ENCODE assay signal across 17 mouse cellular contexts in the genomic region with DNA sequence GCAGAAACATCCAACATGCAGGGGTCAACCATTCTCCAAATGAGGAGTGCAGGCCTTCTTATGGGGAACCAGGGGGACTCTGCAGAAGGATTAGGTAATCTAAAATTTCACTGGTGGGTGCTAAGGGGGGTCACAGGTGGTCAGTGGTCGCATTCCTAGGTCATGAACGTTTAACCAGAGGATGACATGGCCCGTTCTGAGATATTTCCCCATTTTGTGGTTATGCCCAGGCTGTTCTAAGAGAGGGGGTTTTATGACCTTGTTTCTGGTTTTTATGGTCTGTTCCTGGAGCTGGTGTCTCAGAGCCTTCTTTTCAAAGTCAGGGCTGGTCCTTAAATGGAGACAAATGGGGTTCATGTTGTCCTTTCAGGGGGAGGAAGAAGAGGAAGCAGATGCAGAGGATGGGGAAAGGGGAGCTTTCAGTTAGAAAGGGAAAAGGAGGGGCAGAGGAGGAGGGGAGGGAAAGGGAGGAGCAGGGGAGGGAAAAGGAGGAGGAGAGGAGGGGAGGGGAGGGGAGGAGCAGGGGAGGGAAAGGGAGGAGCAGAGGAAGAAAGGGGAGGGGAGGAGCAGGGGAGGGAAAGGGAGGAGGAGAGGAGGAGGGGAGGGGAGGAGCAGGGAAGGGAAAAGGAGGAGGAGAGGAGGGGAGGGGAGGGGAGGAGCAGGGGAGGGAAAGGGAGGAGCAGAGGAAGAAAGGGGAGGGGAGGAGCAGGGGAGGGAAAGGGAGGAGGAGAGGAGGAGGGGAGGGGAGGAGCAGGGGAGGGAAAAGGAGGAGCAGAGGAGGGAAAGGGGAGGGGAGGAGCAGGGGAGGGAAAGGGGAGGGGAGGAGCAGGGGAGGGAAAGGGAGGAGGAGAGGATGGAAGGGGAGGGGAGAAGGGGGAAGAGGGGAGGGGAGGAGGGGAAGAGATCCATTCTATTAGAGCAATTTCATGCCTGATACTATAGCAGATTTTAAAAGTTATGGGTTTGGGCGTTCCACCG.
DNase-seq lines count a peak whose midpoint lies in the region; ATAC-seq and TF ChIP-seq lines count a peak whose summit lies in the region.
"Had no signal": no experiment of that assay in that cellular context is flagged by ENCODE, and none has a peak within 500 bp of the region (broad histone marks: within the 10 kb centered on the region; RNA-seq: fewer than 3 reads in every experiment).

No protein-coding gene starts in this region.

- no peak for TF ChIP-seq CTCF in hindbrain, postnatal 0 days (IDR thresholded peaks at IDR 0.05; ENCODE audit: low read depth)
- TF ChIP-seq CTCF in MEL (IDR thresholded peaks at IDR 0.05 in 2 of 3, conservative IDR thresholded peaks at IDR 0.05 in 1 of 3; ENCODE audit: control insufficient read depth in 1 of 3, insufficient read depth in 1 of 3, low read depth in 2 of 3, low read length in 3 of 3, poor library complexity in 1 of 3, severe bottlenecking in 1 of 3): no peak

- H3K4me1 ChIP-seq in hindbrain, embryonic 13.5 days (replicated peaks): peaks cover 9% of the 10 kb centered on the region
- H3K4me1 ChIP-seq in hindbrain, postnatal 0 days (ENCODE audit: insufficient read depth, low read length): no peaks in the 10 kb centered on the region
- H3K4me1 ChIP-seq in MEL (ENCODE audit: control insufficient read depth in 1 of 2, insufficient read depth in 2 of 2, low read length in 2 of 2): 0 out of 4 replicates have a peak, but pooled peaks cover 0 to 14% of the 10 kb centered on the region in 2 experiments
- H3K4me1 ChIP-seq: kidney, embryonic 15.5 days had no signal

- no peak for ATAC-seq in hindbrain, embryonic 13.5 days (ENCODE audit: low FRiP score)
- no peak for ATAC-seq in hindbrain, postnatal 0 days
- ATAC-seq in granulocyte monocyte progenitor cell, adult 5-6 weeks (replicated peaks; ENCODE audit: poor library complexity, severe bottlenecking): peak; percentile 61

- no peaks in the 10 kb centered on the region for H3K27me3 ChIP-seq in hindbrain, embryonic 13.5 days
- no peaks in the 10 kb centered on the region for H3K27me3 ChIP-seq in hindbrain, postnatal 0 days (ENCODE audit: insufficient read depth, low read length)
- H3K27me3 ChIP-seq in MEL (ENCODE audit: control insufficient read depth in 1 of 2, insufficient read depth in 2 of 2, low read length in 2 of 2): no peaks in the 10 kb centered on the region
- H3K27me3 ChIP-seq: kidney, embryonic 15.5 days; megakaryocyte, embryonic 14.5 days had no signal

- peaks cover 7% of the 10 kb centered on the region for H3K36me3 ChIP-seq in hindbrain, embryonic 13.5 days
- no peaks in the 10 kb centered on the region for H3K36me3 ChIP-seq in hindbrain, postnatal 0 days (ENCODE audit: insufficient read depth, low read length)
- H3K36me3 ChIP-seq in MEL (ENCODE audit: control insufficient read depth in 1 of 2, insufficient read depth in 2 of 2, low read length in 2 of 2): no peaks in the 10 kb centered on the region

- DNase-seq in hindbrain, postnatal 0 days (ENCODE audit: low spot score): no peak
- peak; percentile 99 for DNase-seq in 416B (ENCODE audit: low read depth)
- peak; percentile 81 for DNase-seq in MEL (ENCODE audit: low read depth, low spot score)
- no peak for DNase-seq in testis, postnatal 14 days (ENCODE audit: low spot score)
- no peak for DNase-seq in heart, postnatal 10 days
- no peak for DNase-seq in thymus, postnatal 4 days
- DNase-seq: adrenal gland, adult 8-10 months; cerebellum, postnatal 36 days; layer of hippocampus, adult 9-11 months; left cerebral cortex, postnatal 4 days; lung, adult 18-20 months; thymus, adult 18-20 months had no signal

- TF ChIP-seq RAD21 in MEL (IDR thresholded peaks at IDR 0.05; ENCODE audit: low read depth, low read length): no peak

- WGBS in hindbrain, embryonic 13.5 days: 79% methylated on average over 5 of the region's 5 CpGs
- 72% methylated on average over 5 of the region's 5 CpGs for WGBS in hindbrain, postnatal 0 days

- no peak overlapping the region for H3K4me2 ChIP-seq in hindbrain, embryonic 13.5 days
- H3K4me2 ChIP-seq in hindbrain, postnatal 0 days (ENCODE audit: low read depth, low read length): no peak overlapping the region
- H3K4me2 ChIP-seq: kidney, embryonic 15.5 days had no signal

- H3K79me2 ChIP-seq in MEL (ENCODE audit: control insufficient read depth, insufficient read depth, low read length, poor library complexity): no peaks in the 10 kb centered on the region

- no peaks in the 10 kb centered on the region for H3K9me3 ChIP-seq in hindbrain, embryonic 13.5 days
- no peaks in the 10 kb centered on the region for H3K9me3 ChIP-seq in hindbrain, postnatal 0 days (ENCODE audit: low read length)
- H3K9me3 ChIP-seq in MEL (replicated peaks; ENCODE audit: insufficient read depth, low read length): no peaks in the 10 kb centered on the region
- H3K9me3 ChIP-seq: kidney, embryonic 15.5 days; megakaryocyte, embryonic 14.5 days had no signal

- intact Hi-C loops in heart, postnatal 10 days (cut with DNase I): no loop called here

- peak overlapping the region; percentile 52 for H3K27ac ChIP-seq in hindbrain, embryonic 13.5 days
- no peak overlapping the region for H3K27ac ChIP-seq in hindbrain, postnatal 0 days
- H3K27ac ChIP-seq in MEL (ENCODE audit: control insufficient read depth, low read depth, low read length): peak overlapping the region; percentile 43; the same call in 1 of the 2 replicates
- H3K27ac ChIP-seq: kidney, embryonic 15.5 days had no signal

- TF ChIP-seq EP300 in MEL (IDR thresholded peaks at IDR 0.05; ENCODE audit: low read depth in 1 of 2, low read length in 2 of 2): no peak

- H3K4me3 ChIP-seq in hindbrain, embryonic 13.5 days: no peak overlapping the region
- no peak overlapping the region for H3K4me3 ChIP-seq in hindbrain, postnatal 0 days (ENCODE audit: low read length)
- peak overlapping the region in 1 of 2 experiments; percentile 50; a peak in 2 of 4 replicates for H3K4me3 ChIP-seq in MEL (ENCODE audit: control insufficient read depth in 1 of 2, insufficient read depth in 1 of 2, low read depth in 2 of 2, low read length in 2 of 2)
- H3K4me3 ChIP-seq: kidney, embryonic 15.5 days; myocyte had no signal

- TF ChIP-seq POLR2A in MEL (IDR thresholded peaks at IDR 0.05; ENCODE audit: control insufficient read depth in 1 of 2, insufficient read depth in 1 of 2, low read depth in 1 of 2, low read length in 2 of 2, poor library complexity in 1 of 2): peak in 1 of 2 experiments; percentile 34; a peak in 1 of 4 replicates

- H3K9ac ChIP-seq in hindbrain, embryonic 13.5 days: no peak overlapping the region
- no peak overlapping the region for H3K9ac ChIP-seq in hindbrain, postnatal 0 days (replicated peaks; ENCODE audit: low read length)
- H3K9ac ChIP-seq in MEL (ENCODE audit: control insufficient read depth, low read depth, low read length, poor library complexity, severe bottlenecking): no peak overlapping the region
- H3K9ac ChIP-seq: kidney, embryonic 15.5 days had no signal

TF ChIP-seq in MEL, 35 proteins besides CTCF, POLR2A, EP300 and RAD21:
- TF ChIP-seq MAZ (IDR thresholded peaks at IDR 0.05; ENCODE audit: low read depth, low read length): peak; percentile 68
- no peak for TF ChIP-seq POLR2AphosphoS5 (IDR thresholded peaks at IDR 0.05; ENCODE audit: borderline replicate concordance, low read depth, low read length)

Comparison
In these comparisons a context has a peak if more than half of its experiments do, and no peak if none do; other contexts are left out.
1. DNase-seq: peak in 416B (single experiment) and MEL (single experiment); none in hindbrain, postnatal 0 days (single experiment), testis, postnatal 14 days (single experiment), heart, postnatal 10 days (0 of 2) and thymus, postnatal 4 days (single experiment).